In genomic region chr2:174858011-174858834, GRCm38 (mm10) we compare ENCODE assay signal across 8 mouse cellular contexts.
A peak's percentile ranks its signal among the peaks of the same experiment; 100 is the strongest.
DNase-seq lines count a peak whose midpoint lies in the region; ATAC-seq and TF ChIP-seq lines count a peak whose summit lies in the region.

No protein-coding gene starts in this region.

- peak; percentile 87 for TF ChIP-seq CTCF in layer of hippocampus, adult 2 months (conservative IDR thresholded peaks at IDR 0.05)
- TF ChIP-seq CTCF in lung, embryonic 14.5 days (IDR thresholded peaks at IDR 0.05; ENCODE audit: low read depth) = peak; percentile 75

- no peak overlapping the region for H3K27ac ChIP-seq in ES-E14 (ENCODE audit: insufficient read depth, low read depth, low read length, poor library complexity, severe bottlenecking)
- H3K27ac ChIP-seq in layer of hippocampus, adult 2 months = peak overlapping the region; percentile 95
- H3K27ac ChIP-seq in lung, embryonic 14.5 days (ENCODE audit: low read depth) = peak overlapping the region; percentile 79

- no peaks in the 10 kb centered on the region for H3K36me3 ChIP-seq in ES-E14 (ENCODE audit: control insufficient read depth, insufficient read depth, low read length, poor library complexity, severe bottlenecking)
- no peaks in the 10 kb centered on the region for H3K36me3 ChIP-seq in lung, embryonic 14.5 days (ENCODE audit: insufficient read depth)

- no peaks in the 10 kb centered on the region for H3K9me3 ChIP-seq in ES-E14 (ENCODE audit: control insufficient read depth, insufficient read depth, low read depth, low read length)
- H3K9me3 ChIP-seq in lung, embryonic 14.5 days (ENCODE audit: low read depth, low read length) = no peaks in the 10 kb centered on the region

- H3K9ac ChIP-seq in ES-E14 (ENCODE audit: insufficient read depth, low read depth, low read length, poor library complexity, severe bottlenecking) = no peak overlapping the region
- H3K9ac ChIP-seq in lung, embryonic 14.5 days = peak overlapping the region; percentile 38; the same call in 1 of the 2 replicates

- no peak for DNase-seq in ES-E14 (ENCODE audit: low read depth, low spot score)
- peak; percentile 38 for DNase-seq in cerebellum, adult 8-10 months
- DNase-seq in layer of hippocampus, adult 2 months (ENCODE audit: low spot score in 2 of 2) = peak; percentile 87 to 88
- DNase-seq in lung, embryonic 14.5 days = peak; percentile 93
- peak; percentile 39 for DNase-seq in retina, adult 2 months (ENCODE audit: low read depth, low spot score)
- DNase-seq in T-cell, adult 2 months (ENCODE audit: low spot score) = no peak

- H3K4me1 ChIP-seq in ES-E14 (ENCODE audit: control insufficient read depth in 2 of 2, insufficient read depth in 2 of 2, low read length in 2 of 2, poor library complexity in 1 of 2) = no peaks in the 10 kb centered on the region
- H3K4me1 ChIP-seq in lung, embryonic 14.5 days (ENCODE audit: insufficient read depth) = peaks cover 9% of the 10 kb centered on the region; the same call in 1 of the 2 replicates

- no peak overlapping the region for H3K4me3 ChIP-seq in ES-E14 (ENCODE audit: insufficient read depth in 1 of 2, low read depth in 1 of 2, low read length in 2 of 2, poor library complexity in 1 of 2, severe bottlenecking in 1 of 2)
- no peak overlapping the region for H3K4me3 ChIP-seq in layer of hippocampus, adult 2 months
- no peak overlapping the region for H3K4me3 ChIP-seq in lung, embryonic 14.5 days (ENCODE audit: low read depth, low read length)

- in situ Hi-C loops in ES-E14 (cut with MboI; ENCODE audit: low sequenced_read_pairs in 2 of 2, unreplicated experiment in 2 of 2) = loop anchor here in 1 of 2 experiments (10.0 kb wide), 1 partner anchor 543 kb away; no protein-coding TSS in a partner anchor

- peak; percentile 92 for ATAC-seq in frontal cortex, adult (ENCODE audit: low TSS enrichment)
- peak; percentile 46 to 73; a peak in 3 of 4 replicates for ATAC-seq in hematopoietic stem cell, adult 5-6 weeks (replicated peaks in 1 of 2; ENCODE audit: insufficient read depth in 1 of 2, low FRiP score in 2 of 2, low TSS enrichment in 1 of 2, low read depth in 1 of 2, poor library complexity in 2 of 2, severe bottlenecking in 2 of 2)
- ATAC-seq in lung, embryonic 14.5 days (ENCODE audit: insufficient read depth) = peak; percentile 71

- 15% methylated on average over 15 of the region's 15 CpGs for WGBS in lung, embryonic 14.5 days

- H3K4me2 ChIP-seq in lung, embryonic 14.5 days = peak overlapping the region; percentile 37; the same call in 1 of the 2 replicates

- no peaks in the 10 kb centered on the region for H3K27me3 ChIP-seq in lung, embryonic 14.5 days (ENCODE audit: insufficient read depth, low read length)

TF ChIP-seq in ES-E14, 5 proteins besides CTCF, POLR2A, EP300 and RAD21:
- 0 out of 2 replicates have a peak, but pooled peaks have one; percentile 8 for TF ChIP-seq ZC3H11A (IDR thresholded peaks at IDR 0.05; ENCODE audit: borderline replicate concordance, low read depth, low read length)
- TF ChIP-seq HCFC1 (IDR thresholded peaks at IDR 0.05; ENCODE audit: borderline replicate concordance, insufficient read depth, low read length) = no peak

Comparison
In these comparisons a context has a peak if more than half of its experiments do, and no peak if none do; other contexts are left out.
1. DNase-seq: peak in cerebellum, adult 8-10 months (single experiment), layer of hippocampus, adult 2 months (2 of 2), lung, embryonic 14.5 days (single experiment) and retina, adult 2 months (single experiment); none in ES-E14 (single experiment) and T-cell, adult 2 months (single experiment).
2. Peak in every context shown above with its lines, with median percentiles within 50 percentile points of each other: ATAC-seq.